Comparison of ENCODE assay signal across 8 mouse cellular contexts in genomic region chr10:43478751-43479435, GRCm38 (mm10). TPM values are rescaled to one million over a fixed set of nuclear protein-coding genes. Genes with fewer than 3 reads are reported as not detected.
DNase-seq lines count a peak whose midpoint lies in the region; ATAC-seq lines count a peak whose summit lies in the region.

Gene Bend3 (plus strand): TSS chr10:43478831.

- peak within 1 kb of the TSS; percentile 95 for H3K4me2 ChIP-seq in hindbrain, embryonic 15.5 days

- peak; percentile 62 for DNase-seq in Muller cell, postnatal 12 days (ENCODE audit: inconsistent ontology term)
- peak; percentile 45 for DNase-seq in cerebellum, adult 8-10 months
- peak; percentile 31 to 39 for DNase-seq in frontal cortex, postnatal 25 days (ENCODE audit: low spot score in 2 of 2)
- peak; percentile 36 to 54 for DNase-seq in left cerebral cortex, adult 8-10 months (ENCODE audit: low spot score in 2 of 2)
- DNase-seq in right cerebral cortex, postnatal 14 days = peak; percentile 76
- peak; percentile 41 to 50 for DNase-seq in urinary bladder, postnatal 36 days (ENCODE audit: low spot score in 2 of 2)

- H3K79me2 ChIP-seq in macrophage (ENCODE audit: inconsistent target) = no peaks in the 10 kb centered on the region; the same call in 1 of the 2 replicates

- peak within 1 kb of the TSS; percentile 97 for H3K27ac ChIP-seq in hindbrain, embryonic 15.5 days (replicated peaks)
- H3K27ac ChIP-seq in macrophage = no peak within 1 kb of the TSS

- peak; percentile 83 for ATAC-seq in hindbrain, embryonic 15.5 days (ENCODE audit: low FRiP score, low read depth)

- no peaks in the 10 kb centered on the region for H3K27me3 ChIP-seq in hindbrain, embryonic 15.5 days

- peak within 1 kb of the TSS; percentile 86 for H3K4me3 ChIP-seq in hindbrain, embryonic 15.5 days
- peak within 1 kb of the TSS; percentile 33 for H3K4me3 ChIP-seq in macrophage (ENCODE audit: inconsistent target)

- H3K9ac ChIP-seq in hindbrain, embryonic 15.5 days = peak within 1 kb of the TSS; percentile 90

- no peaks in the 10 kb centered on the region for H3K36me3 ChIP-seq in hindbrain, embryonic 15.5 days
- no peaks in the 10 kb centered on the region for H3K36me3 ChIP-seq in macrophage (ENCODE audit: inconsistent target)

- peaks cover 38% of the 10 kb centered on the region for H3K4me1 ChIP-seq in hindbrain, embryonic 15.5 days (replicated peaks)

- no peaks in the 10 kb centered on the region for H3K9me3 ChIP-seq in hindbrain, embryonic 15.5 days

- WGBS in hindbrain, embryonic 15.5 days = under 1% methylated on average over 53 of the region's 101 CpGs
- 1% methylated on average over 79 of the region's 101 CpGs for WGBS in macrophage (ENCODE audit: missing documents)

RNA-seq across cellular contexts. Expression of gene Bend3, which starts in this region (rescaled TPM):
- polyA plus RNA-seq in hindbrain, embryonic 15.5 days (2015; fragmentation: Nextera tagmentation; extraction: Ambion mirVana) = 3.6 and 4.3 TPM in 2 replicates
- 1 to 10 TPM; 4.6 to 6.6 (median 4.7) TPM for total RNA-seq in left cerebral cortex, adult 8-10 months (2022)
- total RNA-seq in macrophage (2018; cell fraction: chromatin; rRNA removed) = 1 to 10 TPM; 1.2 to 6.2 (median 2.6) TPM
- total RNA-seq in macrophage (2018; cell fraction: cytosol; rRNA removed) = 1 to 10 TPM; 1.5 to 5.3 (median 3.0) TPM
- 1 to 10 TPM; 1.7 to 6.6 (median 2.9) TPM for total RNA-seq in macrophage (2018; cell fraction: nucleus; rRNA removed)
- 1.4 to 3.8 TPM (median 2.3 TPM) in 3 replicates for polyA plus RNA-seq in macrophage (2018)
